Mouse (Mus musculus): Measurements from ENCODE around the gene Acbd6. TPM values are rescaled to one million over a fixed set of nuclear protein-coding genes. Genes with fewer than 3 reads are reported as not detected.

Gene Acbd6
- polyA plus RNA-seq, 1 experiment from 2014 or later: 88.9 TPM

DNA sequence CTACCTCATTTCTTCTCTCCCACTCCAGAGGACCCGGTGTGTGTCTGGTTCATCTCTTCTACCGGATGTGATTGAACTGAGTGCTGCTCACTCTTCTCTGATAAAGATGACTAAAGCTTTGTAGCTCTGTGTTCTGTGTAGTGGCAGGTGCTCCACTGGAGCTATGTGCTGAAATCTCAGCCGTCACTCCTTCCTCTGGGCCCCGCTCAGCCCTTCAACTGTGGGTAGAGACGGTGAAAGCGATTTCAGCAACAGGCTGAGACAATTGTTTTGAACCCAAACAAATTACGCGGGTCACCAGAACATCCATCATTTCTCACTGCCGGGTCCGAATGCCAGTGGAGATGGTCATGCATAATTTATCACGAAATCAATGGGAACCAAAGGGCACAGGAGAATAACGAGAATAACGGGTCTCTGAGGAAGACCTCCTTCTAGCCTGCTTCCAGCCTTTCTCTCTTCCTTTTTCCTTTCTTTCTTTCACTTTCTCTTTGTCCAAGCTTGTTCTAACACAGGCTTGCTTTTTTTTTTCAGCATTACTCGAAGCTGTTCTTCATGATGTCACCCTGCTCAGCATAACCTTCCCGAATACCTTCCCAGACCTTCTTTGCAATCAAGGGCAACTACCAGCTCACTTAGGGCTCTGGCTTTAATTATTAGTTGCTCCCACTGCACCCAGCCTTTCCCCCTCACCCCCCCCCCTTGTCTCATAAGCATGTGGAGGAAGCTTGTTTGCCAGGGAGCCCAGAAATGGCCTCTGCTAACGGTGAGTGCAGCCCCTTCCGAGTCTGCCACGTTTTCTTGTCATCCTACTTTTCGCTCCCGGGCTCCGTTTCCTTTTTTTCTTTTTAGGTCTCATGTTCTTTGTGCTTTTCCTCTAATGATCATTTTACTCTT, 27.1 kb upstream of the Acbd6 start:
- Histone ChIP-seq H3K36me3 (no peaks in the 10 kb centered on the region), H3K4me3 (0 out of 2 replicates have a peak overlapping the region, but pooled peaks have one; percentile 6), H3K27ac (peak overlapping the region; percentile 66), H3K27me3 (ENCODE audit: low read depth, poor library complexity, severe bottlenecking) (0 out of 2 replicates have a peak, but pooled peaks cover 4% of the 10 kb centered on the region), H3K4me1 (peaks cover 69% of the 10 kb centered on the region), H3K9me3 (replicated peaks) (no peaks in the 10 kb centered on the region)
- WGBS: 52% methylated on average over 21 of the region's 21 CpGs
- DNase-seq (ENCODE audit: low spot score): no peak

DNA sequence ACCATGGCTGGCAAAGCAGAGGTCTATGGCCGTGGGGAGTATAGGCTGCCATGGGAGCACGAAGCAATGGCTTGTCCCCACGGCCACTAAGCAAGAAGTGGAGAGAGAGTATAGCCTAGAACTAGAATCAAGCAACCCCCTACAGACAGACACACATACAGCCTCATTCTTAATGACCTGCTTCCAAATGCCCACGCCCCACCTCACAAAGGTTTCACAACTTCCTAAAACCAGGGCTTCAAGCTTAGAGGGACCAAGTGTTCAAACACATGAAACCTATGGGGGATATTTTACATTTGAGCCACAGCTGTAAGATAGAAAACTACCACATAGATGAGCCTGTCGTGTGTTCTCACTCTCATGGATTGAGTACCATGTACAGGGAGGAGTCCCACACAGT, 25.5 kb upstream of the Acbd6 start:
- no peak overlapping the region for H3K4me3 ChIP-seq
- no peaks in the 10 kb centered on the region for H3K36me3 ChIP-seq
- H3K27me3 ChIP-seq (ENCODE audit: low read depth, poor library complexity, severe bottlenecking): no peaks in the 10 kb centered on the region
- peaks cover 61% of the 10 kb centered on the region for H3K4me1 ChIP-seq
- DNase-seq (ENCODE audit: low spot score): no peak
- peak overlapping the region; percentile 70 for H3K27ac ChIP-seq
- no peaks in the 10 kb centered on the region for H3K9me3 ChIP-seq (replicated peaks)
- WGBS: 89% methylated on average over 5 of the region's 5 CpGs

DNA sequence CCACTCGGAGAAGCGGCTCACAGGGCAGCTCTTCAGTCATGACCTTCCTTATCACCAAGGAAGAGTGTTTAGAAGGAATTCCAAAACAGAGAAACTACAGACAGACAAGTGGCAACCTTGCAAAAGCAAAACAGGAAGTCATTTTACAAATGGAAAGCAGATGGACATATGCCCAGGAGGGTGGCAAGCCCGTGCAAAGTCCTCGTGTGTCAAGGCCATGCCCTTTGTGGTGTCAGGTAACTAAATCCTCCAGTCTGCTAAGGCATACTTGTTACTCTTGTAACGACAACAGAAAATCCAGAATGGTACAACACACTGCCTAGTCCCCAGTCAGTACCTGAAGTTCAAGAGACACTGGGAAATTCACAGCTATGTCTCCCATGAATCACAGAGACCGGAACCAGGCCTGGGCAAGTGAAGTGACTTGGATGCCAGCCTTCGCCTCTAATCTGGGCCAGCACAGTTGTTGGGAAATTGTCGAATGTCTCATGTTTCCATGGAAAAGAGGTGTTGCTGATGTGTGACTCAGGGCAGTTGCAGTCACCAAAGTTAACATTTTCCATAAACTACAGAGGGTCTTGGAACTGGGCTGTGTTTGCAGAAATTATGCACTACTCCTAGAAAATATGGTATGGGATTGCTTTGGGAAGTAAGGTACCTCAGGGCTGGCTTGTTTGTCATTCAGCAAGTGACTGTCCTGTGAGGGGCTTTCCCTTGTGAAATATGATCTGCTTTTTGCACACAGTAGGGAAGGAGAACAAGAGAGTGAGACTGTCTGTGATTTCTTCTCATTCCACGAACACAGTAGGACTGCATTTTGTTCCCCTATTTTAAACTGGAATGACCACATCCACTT, 24.9 kb upstream of the Acbd6 start:
- no peak overlapping the region for H3K4me3 ChIP-seq
- WGBS: 35% methylated on average over 9 of the region's 9 CpGs

DNA sequence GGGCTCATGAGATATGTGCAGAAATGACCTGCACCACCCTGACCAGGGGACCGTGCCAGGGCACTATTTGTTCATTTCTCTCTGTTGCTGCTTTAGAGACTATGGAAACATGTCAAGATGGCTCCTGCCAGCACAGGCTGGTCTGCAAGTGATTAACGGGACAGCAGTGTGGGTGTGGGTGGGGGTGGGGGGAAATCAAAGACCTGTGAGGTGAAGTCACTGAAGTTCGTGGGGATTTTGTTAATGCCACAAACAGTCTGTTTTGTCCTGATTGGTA, 24.3 kb upstream of the Acbd6 start:
- Histone ChIP-seq H3K27me3 (ENCODE audit: low read depth, poor library complexity, severe bottlenecking) (no peaks in the 10 kb centered on the region), H3K4me1 (peaks cover 48% of the 10 kb centered on the region), H3K9me3 (replicated peaks) (no peaks in the 10 kb centered on the region), H3K4me3 (no peak overlapping the region), H3K36me3 (no peaks in the 10 kb centered on the region), H3K27ac (peak overlapping the region; percentile 70)
- no peak for DNase-seq (ENCODE audit: low spot score)
- WGBS: 53% methylated on average over 3 of the region's 3 CpGs

More for the DNA sequence above, 24.9 kb upstream of the Acbd6 start:
- Histone ChIP-seq H3K36me3 (no peaks in the 10 kb centered on the region), H3K9me3 (replicated peaks) (no peaks in the 10 kb centered on the region), H3K27me3 (ENCODE audit: low read depth, poor library complexity, severe bottlenecking) (no peaks in the 10 kb centered on the region), H3K27ac (peak overlapping the region; percentile 70), H3K4me1 (peaks cover 54% of the 10 kb centered on the region)
- no peak for DNase-seq (ENCODE audit: low spot score)

DNA sequence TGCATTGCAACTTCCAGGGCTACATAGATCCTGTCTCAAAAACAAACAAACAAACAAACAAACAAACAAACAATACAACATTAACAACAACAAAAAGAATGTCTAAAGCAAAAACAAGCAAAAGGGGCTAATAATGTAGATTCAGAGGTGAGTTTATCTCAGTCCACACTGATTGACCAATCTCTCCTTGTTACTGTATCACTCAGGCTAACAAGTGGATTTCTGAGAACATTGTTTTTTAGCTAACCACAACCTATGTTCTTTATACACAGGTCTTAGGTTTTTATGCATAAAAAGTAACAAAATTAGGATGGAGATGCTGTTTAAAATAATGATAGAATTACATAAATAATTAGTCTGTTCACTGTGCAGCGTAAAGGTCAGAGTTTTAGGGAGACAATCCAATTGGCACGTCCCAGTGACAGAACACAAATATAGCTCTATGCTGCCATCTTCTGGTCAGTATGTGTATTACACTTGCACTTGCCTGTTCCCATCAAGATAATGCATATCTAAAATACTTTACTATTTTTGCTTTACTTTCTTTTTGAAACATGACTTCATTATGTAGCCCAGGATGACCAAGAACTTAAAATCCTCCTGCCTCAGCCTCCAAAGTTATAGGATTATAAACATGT, 20.8 kb upstream of the Acbd6 start:
- H3K27ac ChIP-seq: no peak overlapping the region
- 15% methylated on average over 2 of the region's 2 CpGs for WGBS
- peaks cover 19% of the 10 kb centered on the region for H3K4me1 ChIP-seq
- no peaks in the 10 kb centered on the region for H3K27me3 ChIP-seq (ENCODE audit: low read depth, poor library complexity, severe bottlenecking)
- no peak for DNase-seq (ENCODE audit: low spot score)
- H3K36me3 ChIP-seq: no peaks in the 10 kb centered on the region
- no peak overlapping the region for H3K4me3 ChIP-seq
- no peaks in the 10 kb centered on the region for H3K9me3 ChIP-seq (replicated peaks)

DNA sequence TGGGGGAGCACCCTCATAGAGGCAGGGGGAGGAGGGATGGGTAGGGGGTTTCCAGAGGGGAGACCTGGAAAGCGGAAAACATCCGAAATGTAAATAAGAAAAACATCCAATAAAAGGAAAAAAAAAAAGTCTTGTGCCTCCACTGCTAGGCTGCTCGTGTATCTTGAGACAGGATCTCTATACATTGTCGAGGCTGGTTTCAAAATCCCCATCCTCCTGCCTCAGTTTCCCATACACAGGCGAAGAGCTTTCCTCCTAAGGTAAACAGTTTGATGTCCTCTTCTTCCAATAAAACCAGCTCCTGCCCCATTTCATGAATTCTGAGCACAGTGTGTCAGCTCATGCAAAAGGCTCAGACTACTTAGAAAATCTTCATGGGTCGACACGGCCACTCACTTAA, 19.9 kb upstream of the Acbd6 start:
- Histone ChIP-seq H3K9me3 (replicated peaks) (no peaks in the 10 kb centered on the region), H3K4me3 (no peak overlapping the region), H3K27ac (no peak overlapping the region), H3K4me1 (peaks cover 10% of the 10 kb centered on the region), H3K27me3 (ENCODE audit: low read depth, poor library complexity, severe bottlenecking) (no peaks in the 10 kb centered on the region), H3K36me3 (no peaks in the 10 kb centered on the region)
- no peak for DNase-seq (ENCODE audit: low spot score)
- WGBS: 66% methylated on average over 7 of the region's 7 CpGs

DNA sequence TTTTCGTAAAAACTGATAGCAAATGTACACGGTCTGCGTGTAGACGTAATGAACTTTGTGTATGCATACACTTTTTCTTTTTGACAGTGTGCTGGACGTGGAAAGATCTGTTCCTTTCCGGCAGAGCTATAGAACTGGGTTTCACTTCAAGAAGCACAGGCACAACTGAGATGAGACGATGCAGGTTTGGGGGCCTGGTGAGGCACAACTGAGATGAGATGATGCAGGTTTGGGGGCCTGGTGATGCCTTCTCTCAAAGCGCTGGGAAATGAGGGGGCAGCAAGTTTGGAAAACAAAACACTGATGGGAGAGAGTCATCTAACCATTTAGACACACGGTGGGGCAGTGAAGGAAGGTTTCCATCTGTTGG, 293 bp upstream of the Acbd6 start:
- WGBS: 62% methylated on average over 9 of the region's 9 CpGs
- Histone ChIP-seq H3K9me3 (replicated peaks) (no peaks in the 10 kb centered on the region), H3K4me3 (peak overlapping the region; percentile 73), H3K36me3 (0 out of 2 replicates have a peak, but pooled peaks cover 4% of the 10 kb centered on the region), H3K4me1 (peaks cover 18% of the 10 kb centered on the region), H3K27me3 (ENCODE audit: low read depth, poor library complexity, severe bottlenecking) (no peaks in the 10 kb centered on the region), H3K27ac (peak overlapping the region; percentile 94)
- no peak for DNase-seq (ENCODE audit: low spot score)

DNA sequence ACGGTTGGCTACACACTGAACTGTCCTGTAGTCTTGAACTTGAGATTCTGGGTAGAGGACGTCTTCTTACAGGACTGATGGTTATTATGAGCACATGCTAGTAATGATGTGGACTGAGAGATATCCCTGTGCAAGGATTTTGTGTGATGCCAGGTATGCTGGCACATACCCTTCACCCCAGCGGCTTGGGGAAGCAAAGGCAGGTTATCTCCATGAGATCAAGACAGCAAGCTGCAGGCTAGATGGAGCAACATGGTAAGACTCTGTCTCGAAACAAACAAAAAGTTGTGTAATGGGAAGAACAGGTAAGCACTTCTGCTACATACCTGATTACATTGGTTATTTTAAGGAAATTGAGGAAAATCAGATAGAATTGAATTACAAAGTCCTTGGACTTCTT, 2.1 kb downstream of the Acbd6 start:
- Histone ChIP-seq H3K36me3 (peaks cover 8% of the 10 kb centered on the region), H3K27ac (no peak overlapping the region), H3K27me3 (ENCODE audit: low read depth, poor library complexity, severe bottlenecking) (no peaks in the 10 kb centered on the region), H3K4me1 (peaks cover 18% of the 10 kb centered on the region), H3K9me3 (replicated peaks) (no peaks in the 10 kb centered on the region), H3K4me3 (no peak overlapping the region)
- WGBS: 90% methylated on average over 4 of the region's 4 CpGs
- no peak for DNase-seq (ENCODE audit: low spot score)

DNA sequence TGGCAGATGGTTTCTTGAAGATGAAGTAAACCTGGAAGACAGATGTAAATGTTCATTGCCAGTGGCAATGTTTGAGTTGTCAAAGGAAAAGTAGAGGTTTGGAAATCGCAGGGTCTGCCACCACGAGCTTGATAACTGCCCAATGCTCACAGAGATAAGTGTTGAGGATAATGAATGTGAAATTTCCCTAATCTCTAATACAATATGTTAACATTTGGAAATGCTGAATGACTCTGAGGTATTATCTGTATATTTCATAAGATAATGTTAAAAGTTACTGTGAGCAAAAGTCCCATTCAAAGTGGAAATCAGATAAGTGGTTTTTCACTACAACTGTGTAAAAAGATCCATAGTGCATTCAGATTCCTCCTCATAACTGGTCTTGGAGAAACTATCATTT, 2.8 kb downstream of the Acbd6 start:
- Histone ChIP-seq H3K9me3 (replicated peaks) (no peaks in the 10 kb centered on the region), H3K36me3 (peaks cover 14% of the 10 kb centered on the region), H3K4me1 (peaks cover 18% of the 10 kb centered on the region), H3K27me3 (ENCODE audit: low read depth, poor library complexity, severe bottlenecking) (no peaks in the 10 kb centered on the region), H3K4me3 (no peak overlapping the region), H3K27ac (no peak overlapping the region)
- WGBS: 87% methylated on average over 2 of the region's 2 CpGs
- DNase-seq (ENCODE audit: low spot score): no peak

DNA sequence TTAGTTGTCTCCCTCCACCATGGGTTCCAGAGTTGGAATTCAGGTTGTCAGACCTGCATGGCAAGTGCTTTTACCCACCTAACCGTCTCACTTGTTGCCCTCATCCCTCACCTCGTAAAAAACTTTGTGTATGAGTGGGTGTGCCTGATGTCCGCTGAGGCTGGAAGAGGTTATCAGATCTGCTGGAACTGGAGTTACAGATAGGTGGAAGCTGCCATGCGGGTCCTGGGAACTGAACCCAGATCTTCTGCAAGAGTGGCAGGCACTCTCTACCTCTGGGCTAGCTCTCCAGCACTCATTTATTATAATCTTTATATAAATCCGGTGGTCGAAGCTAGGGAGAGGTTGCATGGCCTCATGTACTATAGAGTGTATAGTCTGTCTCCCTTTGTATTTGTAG, 4.3 kb downstream of the Acbd6 start:
- Histone ChIP-seq H3K27me3 (ENCODE audit: low read depth, poor library complexity, severe bottlenecking) (no peaks in the 10 kb centered on the region), H3K36me3 (peaks cover 30% of the 10 kb centered on the region), H3K4me3 (no peak overlapping the region), H3K9me3 (replicated peaks) (no peaks in the 10 kb centered on the region), H3K4me1 (peaks cover 18% of the 10 kb centered on the region), H3K27ac (no peak overlapping the region)
- 78% methylated on average over 6 of the region's 6 CpGs for WGBS
- no peak for DNase-seq (ENCODE audit: low spot score)

DNA sequence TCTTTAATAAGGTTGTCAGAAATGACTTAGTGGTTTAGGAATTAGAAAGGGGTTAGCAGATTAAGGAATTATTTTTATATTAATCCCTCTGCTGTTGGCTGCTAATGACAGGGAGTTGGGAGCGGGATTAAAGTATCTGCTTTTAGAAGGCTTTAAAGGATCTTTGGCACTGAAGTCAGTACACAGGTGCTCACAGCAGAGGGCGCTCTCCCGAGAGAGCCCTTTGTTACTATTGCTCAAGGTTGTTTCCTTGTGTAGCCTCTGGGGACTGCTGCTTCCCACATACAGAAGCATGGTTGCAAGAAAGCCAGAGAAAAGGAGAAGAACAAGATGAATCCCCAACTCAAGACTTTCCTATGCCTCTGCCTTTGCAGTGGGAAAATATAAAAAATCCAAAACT, 6.8 kb downstream of the Acbd6 start:
- peaks cover 52% of the 10 kb centered on the region for H3K36me3 ChIP-seq
- DNase-seq (ENCODE audit: low spot score): peak; percentile 64
- no peaks in the 10 kb centered on the region for H3K27me3 ChIP-seq (ENCODE audit: low read depth, poor library complexity, severe bottlenecking)
- H3K4me1 ChIP-seq: peaks cover 7% of the 10 kb centered on the region
- 31% methylated on average over 3 of the region's 3 CpGs for WGBS
- no peak overlapping the region for H3K4me3 ChIP-seq
- no peaks in the 10 kb centered on the region for H3K9me3 ChIP-seq (replicated peaks)
- H3K27ac ChIP-seq: no peak overlapping the region

DNA sequence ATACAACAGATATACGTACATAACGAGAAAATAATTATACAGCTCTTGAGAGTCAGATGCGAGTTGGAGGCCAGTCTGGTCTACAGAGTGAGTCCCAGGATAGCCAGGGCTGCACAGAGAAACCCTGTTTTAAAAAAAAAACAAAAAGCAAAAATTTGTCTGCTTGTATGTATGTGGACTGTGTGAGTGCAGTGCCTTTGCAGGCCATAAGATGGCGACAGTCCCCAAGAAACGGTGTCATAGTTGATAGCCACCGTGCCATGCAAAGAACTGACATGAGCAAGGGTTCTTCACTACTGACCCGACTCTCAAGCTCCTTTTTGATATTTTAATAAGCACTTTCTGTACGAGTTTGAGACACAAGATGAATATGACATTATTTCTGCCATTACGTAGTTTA, 10.2 kb downstream of the Acbd6 start:
- no peaks in the 10 kb centered on the region for H3K27me3 ChIP-seq (ENCODE audit: low read depth, poor library complexity, severe bottlenecking)
- DNase-seq (ENCODE audit: low spot score): no peak
- H3K4me1 ChIP-seq: no peaks in the 10 kb centered on the region
- H3K9me3 ChIP-seq (replicated peaks): no peaks in the 10 kb centered on the region
- peaks cover 73% of the 10 kb centered on the region for H3K36me3 ChIP-seq
- no peak overlapping the region for H3K4me3 ChIP-seq
- no peak overlapping the region for H3K27ac ChIP-seq
- 94% methylated on average over 9 of the region's 9 CpGs for whole genome bisulfite sequencing

DNA sequence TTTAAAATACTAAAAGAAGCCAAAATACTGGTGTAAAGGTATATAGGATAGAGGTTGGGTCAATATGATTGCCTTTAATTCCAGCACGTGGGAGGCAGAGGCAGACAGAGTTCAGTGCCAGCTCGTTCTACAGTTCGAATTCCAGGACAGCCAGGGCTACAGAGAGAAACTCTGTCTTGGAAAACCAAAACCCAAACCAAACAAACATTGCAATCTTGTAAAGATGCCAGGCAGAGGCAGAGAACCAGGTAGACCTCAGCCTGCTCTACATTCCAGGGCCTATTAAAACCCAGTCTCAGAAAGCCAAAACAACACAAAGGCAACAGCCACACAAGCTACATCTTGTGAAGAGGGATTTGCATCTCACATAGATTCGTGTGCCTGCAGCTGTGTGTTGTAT, 11.4 kb downstream of the Acbd6 start:
- Histone ChIP-seq H3K4me3 (no peak overlapping the region), H3K27me3 (ENCODE audit: low read depth, poor library complexity, severe bottlenecking) (no peaks in the 10 kb centered on the region), H3K9me3 (replicated peaks) (no peaks in the 10 kb centered on the region), H3K4me1 (no peaks in the 10 kb centered on the region), H3K36me3 (peaks cover 76% of the 10 kb centered on the region), H3K27ac (no peak overlapping the region)
- DNase-seq (ENCODE audit: low spot score): no peak
- 92% methylated on average over 4 of the region's 4 CpGs for WGBS

Data from limb, embryonic 10.5 days (tissue).